ENCODE assay signal across 22 mouse cellular contexts in the genomic region with DNA sequence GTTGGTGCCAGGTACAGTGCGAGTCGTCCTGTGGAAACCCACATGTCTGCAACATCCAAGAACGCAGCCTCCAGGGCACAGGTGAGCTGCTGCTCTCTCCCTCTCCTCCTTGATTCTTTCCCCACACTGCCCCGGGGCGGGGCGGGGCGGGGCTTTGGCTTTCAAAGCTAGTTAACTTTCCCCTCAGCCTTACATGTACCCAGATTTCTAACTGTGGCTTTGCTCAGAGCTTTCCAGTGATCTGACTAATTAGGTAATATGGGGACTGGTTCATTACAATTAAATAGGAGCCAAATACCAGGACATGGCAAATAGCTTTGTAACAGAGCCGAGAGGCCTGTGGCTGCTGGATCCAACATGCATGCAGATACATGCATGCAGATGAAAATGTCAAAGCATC.
"Had no signal": no experiment of that assay in that cellular context is flagged by ENCODE, and none has a peak within 500 bp of the region (broad histone marks: within the 10 kb centered on the region; RNA-seq: fewer than 3 reads in every experiment).

No protein-coding gene starts in this region.

- H3K36me3 ChIP-seq: heart, embryonic 10.5 days; intestine, embryonic 15.5 days; liver, embryonic 12.5 days had no signal

- H3K9me3 ChIP-seq: heart, embryonic 10.5 days; heart, embryonic 12.5 days; hindbrain, embryonic 10.5 days; hindbrain, embryonic 12.5 days; intestine, embryonic 15.5 days; limb, embryonic 13.5 days; liver, embryonic 12.5 days had no signal

- H3K27me3 ChIP-seq: heart, embryonic 12.5 days; hindbrain, embryonic 12.5 days; intestine, embryonic 15.5 days; limb, embryonic 13.5 days; liver, embryonic 12.5 days had no signal

- DNase-seq: gastrocnemius, postnatal 14 days; gastrocnemius, postnatal 36 days; heart, adult 18-20 months; heart, postnatal 10 days; heart, postnatal 4 days; kidney, adult 18-20 months; kidney, adult 8-10 months; kidney, postnatal 10 days; kidney, postnatal 25 days; kidney, postnatal 4 days; liver had no signal

- H3K4me1 ChIP-seq: hindbrain, embryonic 12.5 days; intestine, embryonic 15.5 days; limb, embryonic 13.5 days had no signal

- H3K27ac ChIP-seq: heart, embryonic 10.5 days; hindbrain, embryonic 10.5 days; hindbrain, embryonic 12.5 days; hindbrain, embryonic 14.5 days; intestine, embryonic 15.5 days; layer of hippocampus, adult 2 months; left cerebral cortex, adult 2 months; limb, embryonic 13.5 days; liver, embryonic 12.5 days; liver, embryonic 14.5 days had no signal

- H3K4me3 ChIP-seq: heart, embryonic 10.5 days; heart, embryonic 12.5 days; hindbrain, embryonic 10.5 days; hindbrain, embryonic 12.5 days; intestine, embryonic 15.5 days; layer of hippocampus, adult 2 months; left cerebral cortex, adult 2 months; limb, embryonic 13.5 days; liver, embryonic 12.5 days had no signal
